Mouse (Mus musculus) ES-E14 (cell line): ENCODE measurements around the gene Cep152. TPM values are rescaled to one million over a fixed set of nuclear protein-coding genes. Genes with fewer than 3 reads are reported as not detected.

Experiments
- DNase-seq: peaks from one replicate; pipeline ENCODE4 v3.0.0-alpha.2; 2013; ENCODE audit warnings: low read depth, low spot score
- H3K27ac ChIP-seq: 2 replicates; pipeline ENCODE4 v1.5.1; 2012; ENCODE audit warnings: low read depth, mild to moderate bottlenecking, low read length, moderate library complexity, mixed read lengths; ENCODE audit not compliant: poor library complexity, insufficient read depth, severe bottlenecking
- H3K36me3 ChIP-seq: 2 replicates; pipeline ENCODE4 v1.6.1; 2012; ENCODE audit warnings: mild to moderate bottlenecking, low read length, moderate library complexity, mixed read lengths; ENCODE audit not compliant: control insufficient read depth, poor library complexity, insufficient read depth, severe bottlenecking
- H3K4me1 ChIP-seq, 2 experiments: fragments of 150-350 bp in 1 of 2; sonication (generic) in 1 of 2; 2 replicates each; pipeline ENCODE4 v1.6.1; 2012; ENCODE audit warnings: low read length in 2 of 2, mild to moderate bottlenecking in 1 of 2, mixed read lengths in 1 of 2; ENCODE audit not compliant: control insufficient read depth in 2 of 2, insufficient read depth in 2 of 2, poor library complexity in 1 of 2
- H3K4me3 ChIP-seq, 2 experiments: fragments of 150-350 bp in 1 of 2; sonication (generic) in 1 of 2; 2 replicates each; pipeline ENCODE4 v1.5.1; 2012; ENCODE audit warnings: low read length in 2 of 2, low read depth in 1 of 2, mild to moderate bottlenecking in 1 of 2, mixed read lengths in 1 of 2; ENCODE audit not compliant: insufficient read depth in 1 of 2, poor library complexity in 1 of 2, severe bottlenecking in 1 of 2
- H3K9ac ChIP-seq: 2 replicates; pipeline ENCODE4 v1.6.1; 2012; ENCODE audit warnings: low read depth, mild to moderate bottlenecking, low read length, mixed read lengths; ENCODE audit not compliant: poor library complexity, insufficient read depth, severe bottlenecking
- H3K9me3 ChIP-seq: fragments of 150-350 bp; sonication (generic); 2 replicates; pipeline ENCODE4 v1.6.1; 2012; ENCODE audit warnings: low read depth, mild to moderate bottlenecking, low read length; ENCODE audit not compliant: control insufficient read depth, insufficient read depth
- CHD2 ChIP-seq: IDR thresholded peaks from 2 replicates; pipeline ENCODE4 v1.6.1; 2014; ENCODE audit warnings: mild to moderate bottlenecking, low read depth, low read length, inconsistent platforms
- HCFC1 ChIP-seq: IDR thresholded peaks from 2 replicates; pipeline ENCODE4 v1.6.1; 2012; ENCODE audit warnings: low read length, inconsistent platforms, borderline replicate concordance; ENCODE audit not compliant: insufficient read depth
- MAFK ChIP-seq: IDR thresholded peaks from 2 replicates; pipeline ENCODE4 v1.6.1; 2014; ENCODE audit warnings: mild to moderate bottlenecking, low read depth, low read length, inconsistent platforms; ENCODE audit not compliant: insufficient read depth
- ZC3H11A ChIP-seq: IDR thresholded peaks from 2 replicates; pipeline ENCODE4 v1.6.1; 2012; ENCODE audit warnings: low read depth, mild to moderate bottlenecking, inconsistent platforms, low read length, borderline replicate concordance
- ZNF384 ChIP-seq: IDR thresholded peaks from 2 replicates; pipeline ENCODE4 v1.6.1; 2012; ENCODE audit warnings: low read depth, low read length, inconsistent platforms
- in situ Hi-C, 2 experiments: fragments of 600-800 bp; cut with MboI; formaldehyde crosslinking; loops; one replicate each; pipeline ENCODE4 v1.15.1; 2025; ENCODE audit warnings: low sequenced_read_pairs in 2 of 2, inconsistent platforms in 1 of 2; ENCODE audit not compliant: unreplicated experiment in 2 of 2
- total RNA-seq: library from RNA; depleted of rRNA; stranded (reverse); fragments of 300-350 nt; gene quantifications from 2 replicates; pipeline ENCODE4 v1.2.3, GENCODE M21; 2012

Cep152 gene
- total RNA-seq, 1 experiment: 12.5 TPM

DNA sequence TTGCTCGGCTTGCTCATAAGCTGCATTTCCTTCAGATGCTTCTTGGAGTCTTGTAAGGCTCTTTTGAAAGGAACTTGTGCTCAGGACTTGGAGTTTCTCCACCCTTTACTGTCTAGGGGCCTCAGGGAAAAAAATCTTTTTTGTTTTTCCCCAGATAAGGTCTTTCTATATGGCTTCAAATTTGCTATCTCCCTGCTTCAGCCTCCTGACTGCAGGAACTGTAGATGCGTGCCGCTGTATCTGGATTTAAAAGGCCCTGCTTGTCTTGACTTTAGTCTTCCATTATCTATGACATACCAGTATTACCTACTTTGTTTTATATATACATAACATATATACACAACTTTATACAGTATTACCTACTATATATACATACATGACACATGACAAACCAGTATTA, 37.6 kb upstream of the Cep152 start:
- no peaks in the 10 kb centered on the region for H3K36me3 ChIP-seq
- in situ Hi-C loops: no loop called here
- H3K4me1 ChIP-seq: peaks cover 0 to 5% of the 10 kb centered on the region in 2 experiments; a peak in 1 of 4 replicates
- H3K27ac ChIP-seq: no peak overlapping the region
- no peak overlapping the region for H3K9ac ChIP-seq
- TF ChIP-seq ZC3H11A: no peak
- TF ChIP-seq MAFK: no peak
- TF ChIP-seq ZNF384: no peak
- no peak for TF ChIP-seq HCFC1
- TF ChIP-seq CHD2: no peak
- H3K9me3 ChIP-seq: no peaks in the 10 kb centered on the region
- DNase-seq: no peak
- no peak overlapping the region for H3K4me3 ChIP-seq

DNA sequence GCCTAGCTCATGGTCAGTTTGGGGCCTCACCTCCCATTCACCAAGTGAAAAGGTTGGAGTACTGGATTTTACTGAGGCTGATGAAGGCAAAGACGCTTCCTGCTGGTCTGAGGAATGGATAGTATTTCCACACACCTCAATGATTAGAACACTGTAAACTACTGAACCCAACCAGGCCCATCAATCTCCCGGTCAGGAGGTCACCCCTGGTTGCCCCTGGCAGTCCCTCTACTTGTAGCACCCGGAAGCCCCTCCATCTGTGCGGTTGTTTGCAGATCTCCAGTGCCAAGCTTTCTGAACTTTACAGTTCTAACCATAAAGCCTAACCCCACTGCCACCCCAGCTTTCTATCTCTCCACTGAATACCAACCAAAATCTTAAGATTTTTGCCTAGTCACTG, 36.2 kb upstream of the Cep152 start:
- no peaks in the 10 kb centered on the region for H3K9me3 ChIP-seq
- DNase-seq: no peak
- in situ Hi-C loops: no loop called here
- H3K36me3 ChIP-seq: no peaks in the 10 kb centered on the region
- H3K4me3 ChIP-seq: no peak overlapping the region
- H3K9ac ChIP-seq: no peak overlapping the region
- no peak for TF ChIP-seq HCFC1
- TF ChIP-seq CHD2: no peak
- no peak for TF ChIP-seq ZC3H11A
- no peak for TF ChIP-seq ZNF384
- no peak for TF ChIP-seq MAFK
- H3K27ac ChIP-seq: no peak overlapping the region
- H3K4me1 ChIP-seq: peaks cover 0 to 5% of the 10 kb centered on the region in 2 experiments; a peak in 1 of 4 replicates

DNA sequence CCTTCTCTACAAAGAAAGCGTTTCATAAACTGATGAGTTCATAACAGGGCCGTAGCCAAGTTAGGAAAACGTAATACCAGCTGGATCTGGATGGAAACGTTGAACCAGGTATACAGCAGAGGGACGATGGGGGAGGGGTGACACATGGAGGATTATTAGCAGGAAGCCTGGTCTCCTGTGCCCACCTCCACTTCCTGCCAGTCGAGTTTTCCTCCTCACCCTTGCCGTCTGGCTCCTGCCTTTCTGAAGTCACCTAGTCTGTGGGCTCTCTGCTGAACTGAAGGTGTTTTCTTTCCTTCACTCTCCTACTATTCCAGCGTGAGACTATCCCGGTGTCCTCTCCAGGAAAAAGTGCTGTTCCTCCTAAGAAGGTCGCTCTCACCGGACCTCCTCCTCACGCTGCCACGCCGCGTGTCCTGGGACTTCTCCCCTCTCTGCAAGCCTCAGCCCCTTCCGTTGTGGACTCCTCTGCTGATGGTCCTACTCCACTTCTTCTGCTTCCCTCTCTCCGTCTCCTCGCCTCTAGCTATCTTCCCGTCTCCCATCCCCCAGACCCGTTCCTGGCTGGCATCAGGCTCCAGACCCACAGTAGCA, 35.7 kb upstream of the Cep152 start:
- H3K27ac ChIP-seq: no peak overlapping the region
- no peak for DNase-seq
- no peaks in the 10 kb centered on the region for H3K9me3 ChIP-seq
- H3K9ac ChIP-seq: no peak overlapping the region
- in situ Hi-C loops: no loop called here
- H3K4me1 ChIP-seq: peaks cover 0 to 5% of the 10 kb centered on the region in 2 experiments; a peak in 1 of 4 replicates
- TF ChIP-seq HCFC1: no peak
- no peak for TF ChIP-seq MAFK
- TF ChIP-seq CHD2: no peak
- no peak for TF ChIP-seq ZNF384
- no peak overlapping the region for H3K4me3 ChIP-seq
- H3K36me3 ChIP-seq: no peaks in the 10 kb centered on the region

DNA sequence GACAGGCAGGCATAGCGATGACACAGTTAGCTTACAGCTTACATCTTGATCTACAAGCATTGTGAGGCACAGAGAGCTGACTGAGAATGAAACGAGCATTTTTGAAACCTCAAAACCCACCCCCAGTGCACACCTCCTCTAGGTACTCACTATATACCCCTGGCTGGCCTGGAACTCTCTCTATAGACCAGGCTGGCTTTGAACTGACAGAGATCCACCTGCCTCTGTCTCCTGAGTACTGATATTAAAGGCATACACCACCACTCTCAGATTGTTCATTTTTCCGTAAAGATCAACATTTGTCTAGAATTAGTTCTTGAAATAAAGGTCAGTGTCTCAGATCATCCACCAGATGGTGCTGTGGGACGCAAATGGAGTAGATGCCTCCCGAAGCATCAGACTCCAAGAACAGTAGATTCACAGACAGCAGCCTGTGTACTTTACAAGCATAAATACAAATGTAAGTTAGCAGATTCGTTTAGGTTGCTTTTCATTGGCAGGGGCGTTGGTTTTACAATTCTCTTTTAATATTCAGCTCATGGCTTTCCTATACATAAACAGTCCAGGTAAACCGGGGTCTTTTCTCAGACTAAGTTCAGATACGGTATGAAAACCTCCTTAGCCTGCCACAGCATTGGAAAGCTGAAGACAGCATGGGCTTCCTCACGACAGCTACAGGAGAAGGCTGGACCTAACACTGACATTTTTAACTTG, 35.1 kb upstream of the Cep152 start:
- no peak overlapping the region for H3K4me3 ChIP-seq
- H3K27ac ChIP-seq: no peak overlapping the region
- TF ChIP-seq ZC3H11A (peak; percentile 95), MAFK (no peak)
- H3K4me1 ChIP-seq: peaks cover 0 to 5% of the 10 kb centered on the region in 2 experiments; a peak in 1 of 4 replicates
- H3K9ac ChIP-seq: no peak overlapping the region
- no peaks in the 10 kb centered on the region for H3K9me3 ChIP-seq
- DNase-seq: peak; percentile 47
- no peaks in the 10 kb centered on the region for H3K36me3 ChIP-seq
- in situ Hi-C loops: no loop called here

DNA sequence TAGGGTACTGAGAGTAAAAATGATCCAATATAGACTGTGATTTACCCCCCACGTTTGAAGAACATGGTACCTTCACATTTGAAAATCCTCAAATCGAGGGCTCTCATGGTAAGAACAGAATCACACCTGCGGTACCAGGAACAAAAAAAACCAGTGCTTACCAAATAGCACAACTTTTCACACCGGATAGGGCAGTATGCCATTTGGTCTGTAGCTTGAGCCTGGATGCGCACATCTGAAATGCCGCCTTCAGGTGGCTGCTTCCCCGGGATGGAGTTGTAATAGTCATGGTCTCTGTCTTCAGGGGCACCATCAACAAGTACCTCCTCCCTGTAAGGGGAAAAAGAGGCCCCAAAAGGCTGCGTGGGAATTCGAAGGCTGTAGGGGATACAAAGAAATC, 30.5 kb upstream of the Cep152 start:
- no peak overlapping the region for H3K4me3 ChIP-seq
- no peak for DNase-seq
- in situ Hi-C loops: no loop called here
- TF ChIP-seq ZC3H11A: no peak
- no peak for TF ChIP-seq HCFC1
- no peak for TF ChIP-seq ZNF384
- TF ChIP-seq MAFK: no peak
- TF ChIP-seq CHD2: no peak
- H3K27ac ChIP-seq: no peak overlapping the region
- H3K9me3 ChIP-seq: no peaks in the 10 kb centered on the region
- no peaks in the 10 kb centered on the region for H3K36me3 ChIP-seq
- H3K4me1 ChIP-seq: no peaks in the 10 kb centered on the region
- H3K9ac ChIP-seq: no peak overlapping the region
